Mouse (Mus musculus): Measurements from ENCODE around the gene Gm11232.

Gene Gm11232

GRCm38 (mm10) chr4:71757865-71758264 lies at the start of gene Gm11232:
Gene Gm11232 (minus strand): TSS chr4:71757965.
- no peak for DNase-seq (ENCODE audit: extremely low read depth, low read depth, low spot score)

GRCm38 (mm10) chr4:71805977-71806534 lies 48.3 kb upstream of the Gm11232 start:
- DNase-seq (ENCODE audit: extremely low read depth, low read depth, low spot score), result no peak

DNA sequence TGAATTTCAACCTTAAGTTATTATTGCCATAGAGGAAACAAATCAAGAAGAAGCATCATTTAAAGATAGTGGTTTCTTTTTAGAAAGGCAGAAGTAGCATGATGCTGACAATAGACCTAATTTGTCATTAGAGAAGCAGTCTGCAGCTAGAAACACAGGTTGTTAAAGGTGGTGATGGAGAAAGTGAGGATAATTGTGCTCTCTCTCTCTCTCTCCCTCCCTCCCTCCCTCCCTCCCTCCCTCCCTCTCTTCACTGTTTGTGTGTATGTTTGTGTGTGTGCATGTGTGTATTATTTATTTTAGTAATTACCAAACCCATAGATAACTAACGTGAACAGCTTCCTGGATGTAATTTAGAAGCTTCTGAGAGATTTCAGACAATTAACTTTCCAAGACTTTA lies 7.8 kb upstream of the Gm11232 start:
- DNase-seq (ENCODE audit: extremely low read depth, low read depth, low spot score), result no peak

GRCm38 (mm10) chr4:71765071-71765470 lies 7.3 kb upstream of the Gm11232 start:
- DNase-seq (ENCODE audit: extremely low read depth, low read depth, low spot score), result no peak

- no peak for DNase-seq (ENCODE audit: extremely low read depth, low read depth, low spot score)
These were observed 1.1 kb downstream of the Gm11232 start for GRCm38 (mm10) chr4:71756441-71757221.

DNA sequence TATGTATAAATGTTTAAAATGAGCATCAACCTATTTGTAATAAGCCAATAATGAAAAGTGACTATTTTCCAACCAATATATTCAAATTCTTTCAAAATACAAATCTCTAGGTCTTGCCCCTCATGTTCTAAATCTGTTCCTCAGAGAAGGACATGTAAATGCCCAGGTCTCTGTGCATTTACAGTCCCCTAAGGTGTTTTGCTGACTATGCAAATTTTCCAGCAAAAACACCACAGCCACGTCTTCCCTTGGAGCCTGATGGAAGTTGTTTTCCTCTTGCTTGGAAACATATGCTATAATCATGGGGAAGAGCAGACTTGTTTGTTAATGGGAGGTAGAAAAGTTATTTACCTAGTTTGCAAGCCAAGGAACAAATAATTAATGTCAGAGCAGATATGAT lies 12.0 kb downstream of the Gm11232 start:
- no peak for DNase-seq (ENCODE audit: extremely low read depth, low read depth, low spot score)

DNA sequence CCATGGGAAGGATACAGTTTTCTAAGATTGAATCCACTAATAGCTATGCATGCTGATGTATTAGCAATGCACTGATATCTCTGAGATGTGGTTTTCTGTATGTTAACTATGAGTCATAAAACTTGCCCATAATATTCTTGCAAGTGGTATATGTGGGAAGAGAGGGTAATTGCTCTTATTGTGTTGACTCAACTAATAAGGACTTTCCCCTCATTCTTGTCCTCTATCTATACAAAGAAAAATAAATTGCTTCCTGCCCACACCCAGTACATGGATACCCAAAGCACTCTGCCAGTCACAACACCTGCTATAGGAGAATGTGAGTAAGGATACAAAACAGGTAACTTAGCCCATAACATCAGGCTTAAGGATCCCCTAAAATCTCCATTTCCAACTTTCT lies 21.2 kb downstream of the Gm11232 start:
- no peak for DNase-seq (ENCODE audit: extremely low read depth, low read depth, low spot score)

DNA sequence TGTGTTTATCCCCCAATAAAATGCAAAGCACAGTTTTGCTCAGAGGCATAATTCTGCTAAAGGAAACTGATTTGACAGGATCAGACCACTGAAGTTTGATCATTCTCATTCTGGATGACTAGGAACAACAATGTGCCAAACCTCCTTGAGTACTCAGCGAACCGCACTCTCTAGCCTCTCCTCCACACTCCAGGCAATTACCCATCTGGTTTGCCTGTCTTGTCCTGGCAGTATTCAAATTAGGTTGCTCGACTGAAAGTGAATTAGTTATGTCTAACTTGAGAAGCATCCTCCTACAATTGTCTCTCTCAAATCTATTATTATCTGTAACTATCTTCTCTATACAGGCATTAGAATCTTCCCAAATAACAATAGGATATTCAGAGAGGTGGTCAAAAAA lies 22.5 kb downstream of the Gm11232 start:
- DNase-seq (ENCODE audit: extremely low read depth, low read depth, low spot score), result no peak

GRCm38 (mm10) chr4:71729401-71729800 lies 28.4 kb downstream of the Gm11232 start:
- DNase-seq (ENCODE audit: extremely low read depth, low read depth, low spot score), result no peak

DNA sequence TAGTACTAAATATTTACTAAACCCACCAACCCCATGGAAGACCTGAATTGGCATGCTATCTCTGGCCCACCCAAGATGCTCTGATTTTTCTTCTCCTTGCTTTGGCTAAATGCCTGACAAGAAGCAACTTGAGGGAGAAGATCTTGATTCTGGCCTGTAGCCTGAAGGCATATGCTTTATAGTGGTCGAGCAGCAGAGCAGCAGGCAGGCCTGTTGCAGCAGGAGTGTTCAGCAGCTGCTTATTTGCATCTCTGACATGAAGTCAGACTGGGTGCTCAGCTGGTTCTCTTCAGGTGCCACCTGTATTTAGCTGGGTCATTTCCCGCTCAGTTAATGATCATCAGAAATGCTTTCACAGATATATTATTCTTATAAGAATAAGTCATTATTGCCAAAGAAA lies 30.2 kb downstream of the Gm11232 start:
- DNase-seq (ENCODE audit: extremely low read depth, low read depth, low spot score), result no peak

DNA sequence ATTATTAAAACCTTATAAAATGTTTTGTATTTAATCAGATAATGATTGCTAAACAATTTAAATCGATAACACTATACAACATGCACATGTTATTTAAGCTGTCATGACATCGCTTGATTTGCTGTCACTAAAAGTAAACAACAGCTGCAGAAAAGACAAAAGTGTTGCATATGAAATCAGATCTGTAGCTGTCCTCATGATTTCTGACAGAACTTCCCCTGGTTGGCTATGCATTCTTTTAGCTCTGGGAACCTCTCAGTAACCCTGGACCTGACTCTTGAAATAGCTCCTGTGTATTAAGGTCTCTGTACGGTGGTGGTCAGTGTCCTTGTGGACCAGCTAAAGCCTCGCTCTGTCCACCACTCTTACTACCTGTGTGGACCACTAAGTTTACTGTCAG lies 30.7 kb downstream of the Gm11232 start:
- DNase-seq (ENCODE audit: extremely low read depth, low read depth, low spot score), result no peak

DNA sequence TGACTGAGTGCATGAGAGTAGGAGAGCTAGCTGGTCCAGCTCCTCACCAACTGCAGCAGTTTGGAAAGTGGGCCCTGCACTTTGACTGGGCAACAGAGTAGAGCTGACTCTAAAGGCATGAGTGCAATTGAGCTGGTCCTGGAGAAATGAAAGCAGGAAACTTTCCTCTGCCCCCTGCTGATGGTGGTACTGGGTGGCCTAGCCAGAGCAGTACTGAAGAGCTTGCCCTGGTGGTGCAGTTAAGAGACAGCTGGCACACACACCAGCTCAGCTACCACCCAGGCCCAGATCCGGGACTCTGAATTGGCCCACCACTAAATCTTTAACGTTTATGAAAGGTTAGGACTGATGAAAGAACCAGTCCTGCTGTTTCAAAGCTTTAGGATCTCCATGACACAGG lies 31.9 kb downstream of the Gm11232 start:
- no peak for DNase-seq (ENCODE audit: extremely low read depth, low read depth, low spot score)
